Mouse (Mus musculus): Measurements from ENCODE around the gene Disc1.

Gene Disc1

DNA sequence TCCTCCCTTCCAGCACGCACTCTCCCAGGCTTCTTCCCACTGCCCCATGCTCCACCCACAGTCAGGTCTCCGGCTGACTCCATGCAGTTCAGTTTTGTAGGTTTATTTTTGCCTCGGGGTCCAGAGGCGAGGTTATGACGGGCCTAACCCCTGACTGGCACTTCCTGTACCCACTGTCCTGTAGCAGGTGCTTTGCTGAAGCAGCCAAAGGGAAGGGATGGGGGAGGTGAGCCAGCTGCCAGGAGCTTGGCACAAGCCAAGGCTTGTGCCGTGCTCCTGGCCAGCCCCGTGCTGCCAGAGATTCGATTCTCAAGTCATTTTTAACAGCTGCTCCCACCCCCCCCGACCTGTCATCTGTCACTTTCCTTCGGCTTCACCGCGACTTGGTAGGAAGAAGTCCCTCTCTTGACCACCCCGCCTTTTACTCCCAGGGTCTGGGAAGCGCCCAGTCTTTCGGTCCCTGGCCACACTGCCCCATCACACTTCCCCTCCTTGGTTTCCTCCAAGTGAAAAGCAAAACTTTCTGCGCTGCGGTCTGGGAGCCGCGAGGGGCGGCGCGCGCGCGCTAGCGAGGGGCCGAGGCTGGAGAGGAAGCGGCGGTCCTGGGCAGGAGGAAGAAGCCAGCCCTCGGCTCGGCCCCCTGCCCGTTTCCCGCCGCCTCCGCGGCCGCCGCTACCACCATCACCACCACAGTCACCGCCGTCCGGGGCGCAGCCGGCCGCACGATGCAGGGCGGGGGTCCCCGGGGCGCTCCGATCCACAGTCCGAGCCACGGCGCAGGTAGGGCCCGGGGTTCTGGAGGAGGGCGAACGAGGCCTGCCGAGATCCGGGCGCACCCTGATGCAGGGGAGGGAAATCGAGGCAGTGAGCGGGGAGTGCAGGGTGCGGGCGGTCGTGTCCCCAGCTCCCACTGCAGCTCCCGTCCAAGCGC lies at the start of gene Disc1:
TSS of gene Disc1 (plus strand) at position 691 of the 931 bp plus-strand sequence.
- peak; percentile 42 for DNase-seq (ENCODE audit: low spot score)

DNA sequence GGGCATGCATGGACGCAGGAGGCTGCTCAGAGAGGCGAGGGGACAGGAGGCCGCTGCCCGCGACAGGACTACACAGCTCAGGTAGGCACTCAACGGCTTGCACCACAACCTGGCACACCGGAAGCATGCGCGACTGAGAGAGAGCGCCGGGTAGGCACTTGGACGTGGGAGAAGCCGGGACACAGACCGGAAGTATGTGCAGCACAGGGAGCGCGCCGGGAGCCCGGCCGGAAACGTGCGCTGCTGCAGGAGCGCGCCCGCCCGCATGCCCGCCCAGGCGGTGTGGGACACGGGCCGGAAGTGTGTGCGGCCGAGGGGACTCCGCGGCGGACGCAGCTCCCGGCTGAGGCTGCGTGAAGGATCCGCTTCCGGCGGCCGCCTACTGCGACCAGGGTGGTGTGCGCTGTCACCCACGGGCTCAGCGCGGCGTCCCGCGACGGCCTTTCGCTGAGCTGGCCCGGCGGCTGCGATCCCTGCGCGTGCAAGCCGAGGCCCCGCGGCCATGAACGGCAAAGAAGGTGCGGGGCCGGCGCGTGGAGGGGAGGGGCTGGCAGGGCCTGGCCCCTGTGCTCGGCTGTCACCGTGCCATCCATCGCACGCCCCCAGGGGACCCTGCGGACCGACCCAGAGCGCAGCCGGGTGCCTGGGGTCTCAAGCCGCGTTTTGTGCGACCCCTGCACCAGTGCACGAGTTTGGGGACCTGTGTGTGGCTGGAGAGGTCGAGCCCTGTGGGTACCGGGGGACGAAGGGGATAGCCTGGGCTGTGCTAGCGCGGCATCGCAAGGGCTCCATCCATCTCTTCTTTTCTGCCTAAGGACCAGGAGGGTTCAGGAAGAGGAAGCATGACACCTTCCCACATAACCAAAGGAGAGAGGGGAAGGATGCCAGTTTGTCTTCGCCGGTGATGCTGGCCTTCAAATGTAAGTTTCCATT lies 41.0 kb upstream of the Disc1 start, which contains the start of gene Tsnax:
TSS of gene Tsnax (plus strand) at position 303 of the 933 bp plus-strand sequence.
- peak; percentile 91 for DNase-seq (ENCODE audit: low spot score)

DNA sequence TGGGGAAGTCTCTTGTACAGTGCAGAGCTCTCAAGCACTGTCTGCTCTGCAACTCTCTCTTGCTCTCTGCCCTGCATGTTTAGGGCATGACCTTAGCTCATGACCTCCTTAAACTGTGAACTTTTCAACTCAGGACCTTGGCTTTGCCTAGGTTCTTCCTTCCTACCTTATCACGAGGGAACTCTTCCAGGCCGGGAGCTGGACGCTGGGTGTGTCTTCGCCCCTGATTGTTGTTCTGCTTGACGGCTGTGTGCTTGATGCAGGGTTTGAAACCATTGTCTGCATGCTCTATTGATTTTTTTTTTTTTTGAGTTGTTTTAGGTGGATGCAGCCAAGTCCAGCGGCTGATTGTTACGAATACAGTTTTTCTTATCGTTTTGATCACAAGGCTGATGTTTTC lies 29.9 kb upstream of the Disc1 start:
- DNase-seq (ENCODE audit: low spot score): no peak

DNA sequence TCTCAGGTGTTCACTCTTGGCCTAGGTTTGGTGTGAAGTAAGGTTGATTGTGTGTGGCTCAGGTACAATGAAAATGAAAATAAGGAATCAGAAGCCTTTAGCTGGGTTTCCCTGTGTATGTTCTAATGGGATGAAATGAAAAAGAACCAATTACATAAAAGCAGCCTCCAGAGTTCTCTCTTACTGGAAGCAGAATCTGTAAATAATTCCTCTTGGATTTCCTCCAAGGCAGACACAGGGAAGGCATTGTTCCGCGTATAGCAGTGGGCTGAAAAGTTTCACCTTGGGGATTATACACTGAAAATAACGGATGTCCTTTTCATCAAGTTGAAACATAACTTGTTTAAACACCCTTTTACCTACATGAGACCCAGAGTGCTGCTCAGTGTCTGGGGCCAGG lies 26.8 kb upstream of the Disc1 start:
- no peak for DNase-seq (ENCODE audit: low spot score)

DNA sequence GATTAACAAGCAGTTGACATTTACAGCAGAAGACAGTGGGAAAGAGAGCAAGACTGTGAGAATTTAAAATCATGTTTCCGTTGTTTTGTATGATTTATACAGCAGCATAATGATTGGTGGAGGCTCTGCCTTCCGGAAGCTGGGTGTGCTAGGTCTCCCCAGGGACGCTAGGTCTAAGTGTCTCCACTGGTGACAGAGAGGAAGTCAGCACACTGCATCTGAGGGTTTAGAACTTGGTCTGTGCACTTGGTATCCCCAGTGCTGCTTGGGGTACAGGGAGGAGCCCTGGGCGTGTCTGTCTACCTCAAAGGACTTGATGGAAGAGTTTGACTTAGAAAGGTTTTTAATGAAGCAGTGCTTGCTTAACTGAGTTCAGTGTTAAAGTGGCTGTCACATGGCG lies 25.2 kb upstream of the Disc1 start:
- DNase-seq (ENCODE audit: low spot score): no peak

DNA sequence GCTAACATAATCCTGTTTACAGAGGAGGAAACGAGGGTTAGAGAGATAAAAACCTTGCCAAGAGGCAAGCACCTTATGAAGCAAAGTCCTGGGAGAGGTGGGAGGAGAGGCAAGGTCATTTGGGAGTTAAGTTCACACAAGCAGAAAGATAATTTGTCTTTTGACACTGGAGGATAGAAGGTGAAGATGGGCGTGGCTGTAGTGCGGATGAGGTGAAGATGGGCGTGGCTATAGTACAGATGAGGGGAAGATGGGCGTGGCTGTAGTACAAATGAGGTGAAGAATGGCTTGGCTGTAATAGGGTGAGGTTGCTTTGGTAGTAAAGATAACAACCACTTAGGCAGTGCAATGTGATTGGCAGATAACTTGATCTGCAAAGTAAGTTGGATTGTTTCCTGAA lies 22.7 kb upstream of the Disc1 start:
- DNase-seq (ENCODE audit: low spot score): no peak

DNA sequence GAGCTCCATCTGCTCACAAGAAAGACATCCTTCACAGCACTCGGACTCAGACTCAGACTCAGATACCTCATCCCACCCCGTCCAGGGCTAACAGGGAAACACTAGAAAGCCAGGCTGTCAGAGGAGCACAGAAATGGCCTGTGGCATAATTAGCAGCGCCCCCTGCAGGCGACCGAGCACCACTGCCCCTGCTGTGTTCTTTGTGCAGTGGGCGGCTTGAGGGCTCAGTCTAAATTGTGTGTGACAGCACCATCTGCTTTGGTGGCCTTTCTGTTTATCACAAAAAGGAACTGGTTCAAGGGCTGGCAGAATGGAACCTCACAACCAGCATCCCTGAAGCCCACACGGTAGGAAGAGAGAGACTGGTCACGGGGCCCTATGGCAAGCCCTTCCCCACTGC lies 19.3 kb upstream of the Disc1 start:
- DNase-seq (ENCODE audit: low spot score): peak; percentile 93

DNA sequence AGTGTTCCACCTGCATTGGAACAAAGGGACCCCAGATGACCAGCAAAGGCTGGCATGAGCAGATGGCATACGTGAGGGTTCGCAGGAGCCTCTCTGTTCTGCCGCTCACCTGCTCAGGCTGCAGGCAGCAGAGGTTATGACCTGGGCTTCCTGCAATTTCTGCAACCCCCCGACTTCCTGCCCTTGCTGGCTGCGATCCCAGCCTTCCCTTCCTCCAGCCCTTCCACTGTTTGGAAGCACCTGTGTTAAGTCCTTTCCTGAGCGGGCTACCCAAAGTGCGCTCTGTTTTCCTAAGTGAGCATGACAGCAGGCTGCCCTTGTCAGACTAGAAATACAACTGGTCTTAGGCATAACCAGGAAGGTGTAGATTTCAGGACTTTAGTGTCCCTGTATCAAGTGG lies 16.9 kb upstream of the Disc1 start:
- DNase-seq (ENCODE audit: low spot score): no peak

DNA sequence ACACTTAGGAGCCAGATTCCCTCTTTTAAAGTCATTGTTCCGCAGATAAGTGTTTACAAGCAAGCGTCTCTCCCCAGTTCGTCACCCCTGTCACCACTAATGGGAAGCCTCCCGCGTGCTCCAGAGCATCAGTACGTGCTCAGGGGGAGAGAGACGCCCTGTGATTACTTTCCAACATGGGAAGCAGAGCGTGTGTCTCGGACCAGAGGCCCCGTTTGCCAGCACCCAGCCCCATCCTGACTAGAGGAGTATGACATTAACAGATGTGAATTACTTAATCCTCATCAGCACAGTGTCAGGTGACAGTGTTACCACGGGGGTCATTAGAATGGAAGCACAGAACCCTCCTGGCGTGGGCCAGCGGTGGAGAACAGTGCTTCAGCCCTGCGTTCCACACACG lies 15.3 kb upstream of the Disc1 start:
- no peak for DNase-seq (ENCODE audit: low spot score)

DNA sequence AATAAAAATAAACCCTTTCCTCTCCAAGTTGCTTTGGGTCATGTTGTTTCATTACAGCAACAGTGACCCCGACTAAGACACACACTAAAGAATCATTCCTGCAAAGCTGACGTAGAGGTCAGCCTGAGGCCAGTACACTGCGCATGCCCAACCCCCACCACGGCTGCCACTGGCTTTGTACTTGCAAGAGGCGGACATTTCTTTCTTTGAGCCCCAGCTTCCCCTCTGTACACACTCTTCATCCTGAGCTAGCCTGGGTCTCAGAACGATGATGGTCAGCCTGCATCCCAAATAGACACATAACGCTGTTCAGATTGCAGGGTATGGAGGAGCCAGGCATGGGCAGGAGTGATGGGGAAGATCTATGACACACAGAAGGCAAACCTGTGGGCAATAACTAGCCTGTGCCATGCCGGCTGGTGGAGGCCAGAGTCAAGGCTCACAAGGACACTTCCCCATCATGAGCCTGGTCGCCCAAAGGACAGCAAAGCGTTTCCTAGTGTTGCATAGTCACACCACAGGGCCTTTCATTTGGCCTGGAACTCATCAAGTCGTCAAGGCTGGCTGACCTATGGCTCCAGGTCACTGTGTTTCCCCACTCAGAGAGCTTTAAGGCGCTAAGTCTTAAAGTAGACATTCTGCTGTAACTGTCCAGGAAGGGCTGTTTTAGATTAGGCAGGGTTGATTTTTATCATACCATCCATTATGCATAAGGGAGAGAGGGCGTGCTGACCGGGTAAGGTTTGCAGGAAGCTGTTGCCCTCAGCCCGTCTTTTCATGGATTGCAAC lies 13.2 kb upstream of the Disc1 start:
- no peak for DNase-seq (ENCODE audit: low spot score)

DNA sequence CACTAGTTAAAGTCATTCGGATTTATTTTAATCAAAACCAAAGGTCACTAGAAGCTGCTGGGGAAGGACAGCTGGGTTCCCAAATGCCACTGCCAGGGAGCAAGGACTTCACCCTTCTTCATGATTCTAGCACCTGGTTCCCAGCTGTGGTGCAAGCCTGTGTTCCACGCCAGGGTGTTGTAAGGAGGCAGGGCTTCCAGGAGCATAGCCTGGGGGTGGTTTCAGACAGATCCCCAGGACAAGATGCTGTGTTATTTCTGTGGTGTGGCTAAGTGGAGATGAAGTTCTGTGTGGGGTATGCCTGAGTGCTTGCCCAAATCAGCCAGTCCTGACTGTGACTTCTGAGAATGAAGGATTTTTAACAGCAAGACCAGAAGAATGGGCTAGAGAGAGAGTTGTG lies 12.5 kb upstream of the Disc1 start:
- DNase-seq (ENCODE audit: low spot score): no peak

DNA sequence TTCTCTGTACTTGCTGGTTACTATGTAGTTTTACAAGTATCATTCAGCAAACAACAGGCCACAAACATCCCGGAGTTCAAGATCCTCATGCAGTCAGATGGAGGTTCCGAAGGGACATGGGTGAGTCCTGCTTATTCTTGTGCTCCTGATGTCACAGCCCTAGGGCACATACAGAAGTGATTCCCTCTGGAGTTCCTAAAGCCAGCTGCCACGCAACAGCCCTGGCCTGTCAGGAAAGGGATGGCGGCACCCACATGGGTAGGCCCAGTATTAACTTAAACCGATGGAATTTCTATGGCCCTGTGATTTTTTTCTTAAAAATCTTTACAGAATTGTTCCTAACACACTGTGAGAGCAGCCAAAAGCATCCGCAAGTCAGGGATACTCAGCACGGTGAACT lies 10.6 kb upstream of the Disc1 start:
- DNase-seq (ENCODE audit: low spot score): no peak

DNA sequence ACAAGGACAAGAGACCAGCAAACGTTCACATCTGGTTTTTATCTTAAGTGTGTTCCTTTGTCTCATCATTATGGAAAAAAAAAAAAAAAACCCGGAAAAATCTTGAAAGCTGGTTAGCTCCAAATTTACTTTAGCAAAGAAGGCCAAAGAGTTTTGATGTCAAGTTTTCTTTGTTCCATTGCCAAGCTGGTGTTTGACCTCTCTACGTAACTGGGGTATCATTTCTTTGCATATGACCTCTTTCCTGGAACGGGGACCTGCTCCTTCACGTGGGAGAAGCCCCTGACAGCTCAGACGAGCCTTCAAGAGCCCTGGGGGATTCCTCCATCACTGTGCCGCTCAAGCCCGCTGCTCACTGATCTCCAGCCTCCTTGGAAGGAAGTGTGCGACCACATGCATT lies 10.1 kb upstream of the Disc1 start:
- no peak for DNase-seq (ENCODE audit: low spot score)

DNA sequence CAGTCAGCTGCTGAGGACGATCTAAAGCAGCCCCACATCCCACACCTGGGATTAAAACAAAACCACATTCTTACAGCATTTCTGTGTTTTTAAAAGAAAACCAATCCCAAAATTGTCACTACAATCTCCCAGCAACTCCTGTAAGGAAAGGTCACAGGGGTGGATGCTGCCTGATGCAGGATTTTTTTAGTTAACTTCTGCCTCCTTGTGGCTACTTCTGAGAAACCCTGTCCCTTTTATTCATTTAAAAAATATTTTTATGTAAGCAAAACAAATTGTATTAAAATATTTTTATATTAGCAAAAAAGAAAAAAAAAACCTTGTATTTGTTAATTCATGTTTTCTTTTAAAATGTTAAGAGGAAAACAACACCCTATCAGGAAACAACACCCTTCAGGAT lies 8.2 kb upstream of the Disc1 start:
- DNase-seq (ENCODE audit: low spot score): no peak

DNA sequence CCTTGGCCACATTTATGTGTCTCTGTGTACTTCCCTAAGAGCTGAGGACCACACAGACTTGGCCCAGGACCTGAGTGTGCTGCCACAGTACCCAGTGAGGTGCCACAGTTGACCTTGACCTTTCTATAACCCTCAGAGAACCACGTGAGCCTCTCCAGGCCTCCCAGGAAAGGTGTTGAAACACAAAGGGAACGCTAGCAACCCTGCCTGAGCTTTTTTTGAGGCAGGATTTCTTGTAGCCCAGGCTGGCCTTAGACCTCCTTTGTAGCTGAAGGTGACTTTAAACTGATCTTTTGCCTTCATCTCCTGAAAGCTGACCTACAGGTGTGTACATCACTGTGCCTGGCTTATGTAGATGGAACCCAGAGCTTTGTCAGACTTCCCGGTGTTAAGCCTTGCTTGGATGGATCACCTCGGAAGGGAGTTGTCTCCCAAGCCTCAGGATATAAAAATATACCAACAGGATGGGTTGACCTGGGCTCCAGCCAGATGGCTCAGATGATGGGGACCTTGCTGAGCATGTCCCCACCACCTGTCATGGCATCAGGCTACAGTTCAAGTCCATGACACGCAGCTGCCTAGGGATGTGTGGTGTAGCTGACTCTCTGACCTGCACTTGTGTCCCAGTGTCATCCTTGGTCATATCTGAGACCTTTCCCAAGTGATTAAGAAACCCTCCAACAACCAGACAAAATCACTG lies 4.8 kb upstream of the Disc1 start:
- DNase-seq (ENCODE audit: low spot score): no peak

DNA sequence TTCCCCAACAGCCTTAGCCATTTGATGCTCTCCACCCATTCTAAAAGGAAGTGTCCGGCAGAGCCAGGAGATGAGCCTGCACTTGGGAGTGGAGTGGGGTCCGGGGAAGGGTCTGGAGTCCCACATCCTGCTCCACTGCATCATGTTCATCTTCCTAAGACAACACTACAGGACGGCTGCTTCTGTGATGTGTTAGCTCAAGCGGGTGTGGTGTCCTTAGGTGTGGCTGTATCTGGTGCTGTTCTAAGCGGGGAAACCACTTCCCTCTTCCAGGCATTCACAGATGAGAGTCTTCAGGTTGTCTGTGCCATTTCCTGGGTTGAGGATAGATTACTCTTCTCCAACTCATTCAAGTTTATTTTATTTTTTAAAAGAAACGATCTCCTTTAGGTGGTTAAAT lies 4.2 kb upstream of the Disc1 start:
- DNase-seq (ENCODE audit: low spot score): no peak

DNA sequence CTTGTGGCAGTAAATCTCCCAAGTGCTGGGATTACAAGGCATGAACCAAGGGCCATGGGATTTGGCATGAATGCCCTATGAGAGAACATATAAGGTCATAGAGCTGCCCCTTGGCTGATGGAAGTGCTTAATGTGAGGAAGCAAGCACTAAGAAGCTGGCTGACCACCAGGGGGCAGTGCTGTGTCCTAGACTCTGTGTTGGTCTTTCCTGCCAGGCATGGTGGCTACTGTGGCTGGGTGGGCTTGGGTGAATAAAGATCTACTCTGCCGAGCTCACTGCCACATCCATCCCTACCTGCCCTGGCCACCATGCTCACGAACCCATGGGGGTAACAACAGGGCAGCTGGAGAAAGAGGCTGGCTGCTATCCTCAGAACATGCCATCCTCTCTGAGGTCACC lies 2.0 kb upstream of the Disc1 start:
- DNase-seq (ENCODE audit: low spot score): peak; percentile 89

DNA sequence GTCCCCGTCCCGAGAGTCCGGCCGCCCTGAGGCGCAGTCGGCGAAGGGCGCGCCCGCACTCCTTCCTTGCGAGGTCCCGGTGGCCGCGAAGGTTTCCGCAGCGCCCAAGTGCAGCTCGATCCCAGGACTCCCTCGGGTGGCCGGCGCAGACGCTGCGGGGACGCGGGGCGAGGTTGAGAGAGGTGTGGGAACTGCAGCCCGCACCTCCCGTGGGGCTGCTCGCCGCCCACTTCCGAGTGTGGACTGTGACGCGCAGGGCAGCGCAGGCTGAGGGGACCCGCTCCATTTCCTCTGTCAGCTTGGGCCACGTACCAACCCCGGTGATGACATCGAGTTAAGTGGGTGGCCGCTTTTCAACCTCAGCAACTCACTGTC lies 428 bp downstream of the Disc1 start:
- DNase-seq (ENCODE audit: low spot score): peak; percentile 47

DNA sequence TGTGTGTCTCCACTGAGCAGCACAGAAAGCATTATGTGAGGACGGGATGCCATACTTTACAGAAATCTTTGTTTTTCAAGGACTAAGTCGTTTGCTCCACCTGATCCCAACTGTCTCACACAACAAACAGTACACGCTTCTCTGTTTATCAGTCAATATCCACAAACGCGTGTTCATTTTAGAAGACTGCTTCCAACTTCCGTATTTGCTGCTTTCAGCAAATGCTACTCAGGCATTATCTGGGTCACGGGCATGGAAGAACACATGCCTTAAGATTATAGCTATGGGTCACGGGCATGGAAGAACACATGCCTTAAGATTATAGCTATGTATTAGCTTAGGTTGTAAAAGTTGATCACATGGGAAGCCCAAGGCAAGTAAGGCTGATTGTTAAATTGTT lies 6.9 kb downstream of the Disc1 start:
- no peak for DNase-seq (ENCODE audit: low spot score)

DNA sequence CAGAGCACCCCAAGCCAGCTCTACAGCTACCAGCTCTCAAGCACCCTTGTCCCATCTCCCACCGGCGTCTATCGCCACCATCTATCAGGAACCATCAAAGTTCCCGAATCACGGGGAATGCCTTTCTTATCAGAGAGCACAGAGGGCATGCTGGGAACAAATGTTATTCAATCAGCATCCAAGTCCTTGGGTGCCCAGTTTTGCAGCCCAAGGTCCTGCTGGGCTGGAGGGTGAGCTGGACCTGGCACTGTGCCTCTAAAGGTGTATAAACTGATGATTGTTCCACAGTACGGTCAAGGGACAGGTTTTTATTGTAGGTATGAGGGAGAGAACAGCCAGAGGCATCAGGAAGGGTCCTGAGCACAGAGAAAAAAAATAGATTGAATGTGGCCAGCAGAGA lies 11.6 kb downstream of the Disc1 start:
- no peak for DNase-seq (ENCODE audit: low spot score)

DNA sequence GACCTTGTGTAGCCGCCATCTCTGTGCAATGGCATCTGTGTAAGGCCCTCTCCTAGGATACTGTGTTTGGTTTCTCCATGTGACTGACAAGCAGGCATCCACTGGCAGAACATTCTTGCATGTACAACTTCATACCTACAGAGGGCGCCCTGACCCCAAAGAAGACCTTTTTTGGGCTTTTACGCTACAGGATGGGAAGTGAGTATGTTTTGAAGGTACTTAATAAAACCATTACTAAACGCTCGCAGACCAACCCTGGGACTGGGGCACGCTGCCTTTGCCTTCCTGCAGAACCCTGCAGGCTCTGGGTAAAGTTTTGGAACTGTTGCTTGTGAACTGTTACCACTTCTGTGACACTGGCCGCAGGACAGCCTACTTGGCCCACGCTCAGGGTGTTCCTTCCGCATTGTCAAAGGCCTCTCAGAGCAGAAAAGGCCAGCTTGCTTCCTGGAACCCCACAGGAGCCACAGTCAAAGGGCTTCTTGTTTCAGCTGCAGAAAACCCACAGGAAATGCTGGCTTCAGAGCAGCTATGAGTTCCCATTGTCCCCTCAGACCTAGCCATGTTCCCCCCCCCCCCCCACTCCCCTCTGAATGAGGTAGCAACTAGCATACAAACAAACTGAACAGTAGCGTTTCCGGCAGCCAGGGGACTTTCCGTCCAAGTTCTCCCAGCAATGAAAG lies 13.1 kb downstream of the Disc1 start:
- peak; percentile 75 for DNase-seq (ENCODE audit: low spot score)

All from retina, embryonic 14.5 days (tissue).